Mouse (Mus musculus): ENCODE data around the gene St3gal3. TPM values are rescaled to one million over a fixed set of nuclear protein-coding genes. Genes with fewer than 3 reads are reported as not detected.

The St3gal3 gene
- polyA plus RNA-seq, 1 experiment from 2014 or later = 1.6 TPM

DNA sequence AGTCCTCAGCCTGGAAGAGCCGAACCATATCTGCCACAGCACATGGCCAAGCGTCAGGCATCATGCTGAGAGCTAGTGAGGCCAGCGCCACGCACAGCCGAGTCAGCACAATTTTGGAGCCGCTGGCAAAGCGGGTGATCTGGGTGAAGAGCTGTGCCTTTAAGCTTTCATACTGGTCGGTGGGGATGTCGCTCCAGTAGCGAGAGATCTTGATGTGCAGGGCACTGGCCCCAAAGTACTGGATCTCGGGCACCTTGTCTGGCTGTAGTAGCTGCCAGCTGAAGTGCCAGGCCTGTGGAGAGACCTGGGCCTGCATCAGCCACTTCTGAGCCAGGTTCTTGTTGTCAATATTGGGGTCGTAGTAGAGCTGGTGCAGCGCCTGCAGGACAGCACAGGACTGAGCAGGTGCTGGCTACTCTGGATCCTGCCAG lies 222.6 kb downstream of the St3gal3 start:
- no peak for ATAC-seq (ENCODE audit: low read depth)
- Histone ChIP-seq H3K9me3 (replicated peaks) (no peaks in the 10 kb centered on the region), H3K4me1 (replicated peaks) (peaks cover 73% of the 10 kb centered on the region), H3K4me3 (replicated peaks) (no peak overlapping the region), H3K27me3 (no peaks in the 10 kb centered on the region), H3K36me3 (peaks cover 32% of the 10 kb centered on the region), H3K4me2 (no peak overlapping the region), H3K9ac (no peak overlapping the region; the same call in 1 of the 2 replicates), H3K27ac (no peak overlapping the region)
- no peak for DNase-seq
- WGBS (ENCODE audit: insufficient replicate concordance) = 89% methylated on average over 13 of the region's 13 CpGs

DNA sequence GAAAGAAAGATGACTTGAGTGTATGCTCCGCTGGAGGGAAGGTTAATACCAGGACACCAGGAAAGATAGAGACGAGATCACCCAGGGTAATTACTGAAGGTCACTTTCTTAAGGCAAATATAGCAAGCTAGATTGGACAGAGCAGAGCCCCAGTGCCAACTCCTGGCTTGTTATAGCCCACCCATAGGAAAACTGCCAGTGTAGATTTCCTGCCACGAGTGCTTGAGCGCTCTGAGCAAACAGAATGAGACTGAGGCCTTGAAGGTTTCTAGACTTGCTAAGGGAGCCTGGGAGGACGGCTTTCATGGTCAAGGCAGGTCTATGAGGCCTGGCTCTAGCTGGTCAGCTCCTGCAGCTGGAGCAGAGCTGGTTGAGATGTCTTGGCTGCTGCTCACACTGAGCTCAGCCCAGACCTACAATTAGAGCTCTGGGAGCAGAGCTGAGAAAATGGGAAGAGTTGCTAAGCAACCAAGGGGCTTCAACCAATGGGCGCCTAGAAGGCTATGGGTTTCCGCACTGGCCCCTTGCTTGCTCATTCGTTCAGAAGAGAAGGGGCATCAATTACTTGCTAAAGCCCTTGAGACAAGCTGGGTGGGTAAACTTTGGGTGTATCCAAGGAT lies 225.8 kb downstream of the St3gal3 start:
- DNase-seq (no peak), ATAC-seq (ENCODE audit: low read depth) (no peak)
- no peaks in the 10 kb centered on the region for H3K27me3 ChIP-seq

DNA sequence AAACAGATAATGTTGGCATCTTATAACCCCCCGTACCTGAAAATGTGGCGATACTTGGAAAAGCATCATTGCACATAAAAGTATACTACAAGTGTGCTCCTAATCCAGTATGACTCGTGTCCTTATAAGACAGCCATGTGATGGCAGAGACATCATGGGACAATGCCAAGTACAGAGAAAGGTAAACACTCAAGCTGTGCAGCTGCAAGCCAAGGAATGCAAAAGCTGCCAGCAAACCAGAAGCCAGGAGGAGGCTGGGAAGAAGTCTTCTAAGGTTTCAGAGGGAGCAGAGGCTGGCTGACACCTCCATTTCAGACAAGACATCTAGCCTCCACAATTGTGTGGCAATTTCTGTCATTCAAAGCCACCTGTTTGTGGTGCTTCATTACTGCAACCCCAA lies 228.5 kb downstream of the St3gal3 start:
- H3K36me3 ChIP-seq = peaks cover 77% of the 10 kb centered on the region
- no peak overlapping the region for H3K27ac ChIP-seq
- WGBS (ENCODE audit: insufficient replicate concordance) = 78% methylated on average over 3 of the region's 3 CpGs
- ATAC-seq (ENCODE audit: low read depth) = no peak
- no peaks in the 10 kb centered on the region for H3K9me3 ChIP-seq (replicated peaks)
- H3K4me1 ChIP-seq (replicated peaks) = peaks cover 26% of the 10 kb centered on the region
- no peak overlapping the region for H3K4me3 ChIP-seq (replicated peaks)
- H3K4me2 ChIP-seq = no peak overlapping the region
- no peaks in the 10 kb centered on the region for H3K27me3 ChIP-seq
- H3K9ac ChIP-seq = no peak overlapping the region
- no peak for DNase-seq

More for the DNA sequence above, 225.8 kb downstream of the St3gal3 start:
- H3K4me3 ChIP-seq (replicated peaks) = no peak overlapping the region
- no peak overlapping the region for H3K4me2 ChIP-seq
- no peak overlapping the region for H3K27ac ChIP-seq
- peaks cover 60% of the 10 kb centered on the region for H3K36me3 ChIP-seq
- peaks cover 52% of the 10 kb centered on the region for H3K4me1 ChIP-seq (replicated peaks)
- H3K9me3 ChIP-seq (replicated peaks) = no peaks in the 10 kb centered on the region
- H3K9ac ChIP-seq = no peak overlapping the region
- 80% methylated on average over 8 of the region's 8 CpGs for WGBS (ENCODE audit: insufficient replicate concordance)

DNA sequence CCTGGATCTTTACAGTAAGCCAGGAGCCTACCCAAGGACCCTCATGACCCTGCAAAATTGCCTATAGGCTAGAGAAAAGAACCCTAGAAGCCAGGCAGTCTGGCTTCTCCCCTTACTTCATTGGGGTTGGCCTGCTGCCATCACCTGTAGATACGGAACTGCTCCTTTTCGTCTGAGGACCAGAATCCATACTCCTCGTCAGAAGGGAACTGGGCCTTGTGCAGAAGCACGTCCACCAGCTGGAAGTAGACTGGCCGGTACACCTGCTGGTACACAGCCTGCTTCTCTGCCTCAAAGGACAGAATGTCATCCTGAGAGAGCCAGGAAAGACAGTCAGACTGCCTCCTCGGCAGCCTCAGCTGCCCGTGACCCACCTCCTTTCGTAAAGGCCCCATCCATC lies 230.0 kb downstream of the St3gal3 start:
- Histone ChIP-seq H3K27ac (no peak overlapping the region), H3K4me2 (no peak overlapping the region), H3K9me3 (replicated peaks) (no peaks in the 10 kb centered on the region), H3K36me3 (peaks cover 84% of the 10 kb centered on the region), H3K4me1 (replicated peaks) (peaks cover 15% of the 10 kb centered on the region), H3K9ac (no peak overlapping the region), H3K27me3 (no peaks in the 10 kb centered on the region), H3K4me3 (replicated peaks) (no peak overlapping the region)
- DNase-seq = no peak
- 94% methylated on average over 8 of the region's 8 CpGs for WGBS (ENCODE audit: insufficient replicate concordance)
- ATAC-seq (ENCODE audit: low read depth) = no peak

DNA sequence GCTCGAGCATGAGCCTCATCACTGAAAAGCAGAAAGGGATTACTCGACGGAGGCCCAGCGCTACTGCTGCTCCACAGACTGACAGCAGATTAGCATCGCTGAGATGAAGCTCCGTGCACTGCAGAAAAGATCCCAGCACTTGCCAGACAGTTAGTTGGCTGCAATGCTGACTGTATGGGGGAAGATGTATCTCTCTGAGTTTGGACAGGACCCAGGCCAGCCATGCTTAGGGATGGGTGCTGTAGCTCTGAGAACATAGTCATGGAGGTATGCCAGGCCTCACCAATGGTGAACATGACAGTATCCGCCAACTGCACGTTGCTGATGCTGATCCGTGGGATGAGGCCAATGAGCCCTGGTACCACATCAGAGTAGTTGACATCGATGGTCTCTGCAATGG lies 230.6 kb downstream of the St3gal3 start:
- Histone ChIP-seq H3K36me3 (peaks cover 87% of the 10 kb centered on the region), H3K9ac (no peak overlapping the region), H3K4me3 (replicated peaks) (no peak overlapping the region), H3K27ac (no peak overlapping the region), H3K4me1 (replicated peaks) (peaks cover 12% of the 10 kb centered on the region; the same call in 1 of the 2 replicates), H3K9me3 (replicated peaks) (no peaks in the 10 kb centered on the region), H3K27me3 (no peaks in the 10 kb centered on the region), H3K4me2 (no peak overlapping the region)
- DNase-seq (no peak), ATAC-seq (ENCODE audit: low read depth) (no peak)
- 89% methylated on average over 10 of the region's 10 CpGs for WGBS (ENCODE audit: insufficient replicate concordance)

DNA sequence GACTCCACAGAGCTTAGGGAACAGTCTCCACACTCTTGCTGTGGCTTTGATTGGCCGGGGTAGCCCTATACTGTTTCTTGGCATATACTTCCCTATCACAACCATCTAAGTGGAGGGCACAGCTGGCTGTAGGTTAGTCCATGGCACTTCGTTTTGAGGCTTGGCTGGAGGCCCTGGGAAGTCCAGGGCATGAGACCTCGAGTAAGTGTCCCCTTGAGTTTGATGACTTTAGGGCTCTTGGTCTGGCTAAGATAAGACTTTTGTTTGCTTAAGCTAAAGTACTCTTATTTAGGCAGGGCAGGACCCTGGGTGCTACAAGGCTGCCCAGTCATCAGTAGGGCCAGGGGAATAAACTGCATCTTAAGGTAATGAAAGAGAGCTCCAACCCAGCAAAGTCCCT lies 236.6 kb downstream of the St3gal3 start:
- peaks cover 88% of the 10 kb centered on the region for H3K36me3 ChIP-seq
- no peak overlapping the region for H3K4me3 ChIP-seq (replicated peaks)
- 71% methylated on average over 3 of the region's 3 CpGs for WGBS (ENCODE audit: insufficient replicate concordance)

DNA sequence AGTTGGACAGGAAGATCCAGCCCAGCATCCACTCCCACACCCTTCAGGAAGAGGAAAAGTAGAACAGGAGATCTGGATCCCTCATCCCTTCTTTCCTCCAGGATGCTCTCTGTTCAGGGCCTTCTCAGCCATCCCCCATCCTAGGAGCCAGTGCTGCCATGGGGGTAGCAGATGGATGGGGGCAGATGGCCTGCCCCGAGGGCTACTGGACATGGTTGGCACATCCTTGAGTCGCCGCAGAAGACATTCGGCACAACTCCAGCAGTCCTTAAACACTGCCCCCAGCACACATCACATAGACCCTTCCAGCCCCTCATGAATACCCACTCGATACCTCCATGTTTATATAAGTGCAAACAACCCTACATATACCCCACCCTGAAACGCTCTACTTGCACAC lies 238.7 kb downstream of the St3gal3 start:
- Histone ChIP-seq H3K36me3 (peaks cover 67% of the 10 kb centered on the region), H3K9ac (no peak overlapping the region), H3K9me3 (replicated peaks) (no peaks in the 10 kb centered on the region), H3K4me3 (replicated peaks) (no peak overlapping the region), H3K4me1 (replicated peaks) (peaks cover 9% of the 10 kb centered on the region), H3K27ac (no peak overlapping the region), H3K27me3 (no peaks in the 10 kb centered on the region), H3K4me2 (no peak overlapping the region)
- ATAC-seq (ENCODE audit: low read depth) (no peak), DNase-seq (no peak)
- WGBS (ENCODE audit: insufficient replicate concordance) = 89% methylated on average over 6 of the region's 6 CpGs

More for the DNA sequence above, 236.6 kb downstream of the St3gal3 start:
- no peak for DNase-seq
- no peaks in the 10 kb centered on the region for H3K4me1 ChIP-seq (replicated peaks)
- H3K9me3 ChIP-seq (replicated peaks) = no peaks in the 10 kb centered on the region
- H3K9ac ChIP-seq = no peak overlapping the region
- H3K27ac ChIP-seq = no peak overlapping the region
- no peak for ATAC-seq (ENCODE audit: low read depth)
- H3K27me3 ChIP-seq = no peaks in the 10 kb centered on the region
- no peak overlapping the region for H3K4me2 ChIP-seq

DNA sequence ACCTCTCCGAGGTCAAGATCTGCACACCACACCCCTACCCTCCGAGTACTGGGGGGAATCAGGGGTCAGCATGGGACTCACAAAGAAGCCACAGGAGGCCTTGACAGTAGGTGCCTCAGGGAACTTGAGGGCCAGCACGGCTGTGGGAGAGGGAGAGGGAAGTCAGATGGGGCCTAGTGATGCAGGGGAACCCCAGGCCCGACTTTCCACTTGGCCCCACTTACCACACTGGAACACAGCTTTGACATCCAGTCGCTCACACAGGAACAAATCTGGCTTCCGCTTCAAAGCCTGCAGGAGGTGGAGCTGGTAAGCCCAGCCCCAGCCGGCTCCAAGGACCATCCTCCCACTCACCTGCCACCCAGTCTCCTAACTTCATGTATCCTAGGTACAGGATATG lies 239.4 kb downstream of the St3gal3 start:
- no peak for DNase-seq
- Histone ChIP-seq H3K27me3 (no peaks in the 10 kb centered on the region), H3K9ac (no peak overlapping the region), H3K4me2 (no peak overlapping the region), H3K36me3 (peaks cover 66% of the 10 kb centered on the region), H3K9me3 (replicated peaks) (no peaks in the 10 kb centered on the region), H3K4me1 (replicated peaks) (peaks cover 15% of the 10 kb centered on the region), H3K4me3 (replicated peaks) (no peak overlapping the region), H3K27ac (no peak overlapping the region)
- no peak for ATAC-seq (ENCODE audit: low read depth)
- 79% methylated on average over 7 of the region's 7 CpGs for WGBS (ENCODE audit: insufficient replicate concordance)

DNA sequence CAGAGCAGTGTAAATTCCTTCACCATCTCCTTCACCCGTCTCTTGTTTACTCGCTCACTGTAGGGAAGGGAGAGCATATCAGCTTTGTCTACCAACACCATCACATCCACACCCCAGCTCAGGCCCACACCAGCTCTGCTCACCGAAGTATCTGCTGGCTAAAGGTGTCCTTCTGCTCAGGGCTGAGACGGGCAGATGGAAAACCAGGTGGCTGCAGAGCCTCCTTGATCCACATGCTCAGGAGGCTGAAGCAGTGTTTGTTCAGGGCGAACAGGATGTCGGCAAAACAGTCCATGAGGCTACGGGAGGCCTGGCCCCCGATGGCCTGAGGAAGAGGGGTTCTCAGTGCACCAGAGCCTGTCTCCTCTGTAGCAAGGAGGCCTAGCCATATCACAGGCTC lies 240.1 kb downstream of the St3gal3 start:
- ATAC-seq (ENCODE audit: low read depth) (no peak), DNase-seq (no peak)
- Histone ChIP-seq H3K9me3 (replicated peaks) (no peaks in the 10 kb centered on the region), H3K27me3 (no peaks in the 10 kb centered on the region), H3K4me3 (replicated peaks) (no peak overlapping the region), H3K4me1 (replicated peaks) (peaks cover 17% of the 10 kb centered on the region), H3K4me2 (no peak overlapping the region), H3K27ac (no peak overlapping the region), H3K36me3 (peaks cover 66% of the 10 kb centered on the region), H3K9ac (no peak overlapping the region)
- WGBS (ENCODE audit: insufficient replicate concordance) = 84% methylated on average over 8 of the region's 8 CpGs

DNA sequence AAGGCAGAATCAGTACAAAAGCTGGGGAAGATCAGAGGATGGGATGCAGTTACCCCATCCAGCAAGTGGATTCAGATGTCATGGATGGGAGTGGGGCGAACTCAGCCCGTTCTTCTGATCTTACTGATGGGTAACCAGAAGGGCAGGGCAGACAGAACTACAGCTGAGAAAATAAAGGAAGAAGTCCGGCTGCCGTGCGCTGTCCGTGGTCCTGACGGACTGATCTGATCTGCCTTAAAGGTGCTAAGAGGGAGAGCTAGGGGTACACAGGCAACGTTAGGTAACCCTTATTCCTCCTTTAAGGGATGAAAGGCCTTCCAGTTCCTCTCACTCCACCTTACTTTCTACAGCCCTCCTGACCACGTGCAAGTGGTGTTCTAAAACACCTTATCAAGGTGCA lies 241.3 kb downstream of the St3gal3 start:
- no peaks in the 10 kb centered on the region for H3K27me3 ChIP-seq
- WGBS (ENCODE audit: insufficient replicate concordance) = 31% methylated on average over 9 of the region's 9 CpGs
- no peak overlapping the region for H3K9ac ChIP-seq
- peaks cover 17% of the 10 kb centered on the region for H3K4me1 ChIP-seq (replicated peaks)
- ATAC-seq (ENCODE audit: low read depth) (no peak), DNase-seq (peak; percentile 46)
- H3K4me3 ChIP-seq (replicated peaks) = no peak overlapping the region
- H3K36me3 ChIP-seq = peaks cover 61% of the 10 kb centered on the region
- H3K9me3 ChIP-seq (replicated peaks) = no peaks in the 10 kb centered on the region
- H3K4me2 ChIP-seq = no peak overlapping the region
- no peak overlapping the region for H3K27ac ChIP-seq

DNA sequence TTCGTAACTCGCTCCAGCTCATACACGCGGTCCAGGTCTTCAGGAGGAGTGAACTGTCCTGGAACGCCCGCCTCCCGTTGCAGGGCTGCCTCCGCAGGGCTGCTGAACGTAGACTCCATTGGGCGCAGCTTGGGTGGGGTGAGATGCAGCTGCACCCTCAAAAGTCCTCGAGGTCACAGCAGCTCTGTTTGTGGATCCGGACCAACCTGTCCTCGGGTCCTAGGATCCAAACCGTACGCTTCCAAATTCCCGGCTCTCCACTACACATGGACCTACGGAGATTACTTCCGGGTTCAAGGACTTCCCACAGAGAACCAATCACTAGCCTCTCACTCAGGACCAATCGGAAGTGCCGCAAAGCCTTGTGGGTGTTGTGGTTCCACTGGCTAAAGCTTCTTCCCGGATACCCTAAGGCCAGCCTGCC lies 243.0 kb downstream of the St3gal3 start, which contains the start of gene Dph2:
Gene Dph2, minus strand, starts transcription at position 295 of the 424 bp plus-strand sequence.
- 0 out of 2 replicates have a peak within 1 kb of the TSS, but pooled peaks have one; percentile 25 for H3K27ac ChIP-seq
- H3K4me2 ChIP-seq = peak within 1 kb of the TSS; percentile 77
- peak within 1 kb of the TSS; percentile 85 for H3K4me3 ChIP-seq (replicated peaks)
- no peaks in the 10 kb centered on the region for H3K9me3 ChIP-seq (replicated peaks)
- peaks cover 49% of the 10 kb centered on the region for H3K36me3 ChIP-seq
- peak within 1 kb of the TSS; percentile 70 for H3K9ac ChIP-seq
- ATAC-seq (ENCODE audit: low read depth) (peak; percentile 78), DNase-seq (peak; percentile 75)
- H3K4me1 ChIP-seq (replicated peaks) = peaks cover 25% of the 10 kb centered on the region
- no peaks in the 10 kb centered on the region for H3K27me3 ChIP-seq
- under 1% methylated on average over 21 of the region's 21 CpGs for WGBS (ENCODE audit: insufficient replicate concordance)

DNA sequence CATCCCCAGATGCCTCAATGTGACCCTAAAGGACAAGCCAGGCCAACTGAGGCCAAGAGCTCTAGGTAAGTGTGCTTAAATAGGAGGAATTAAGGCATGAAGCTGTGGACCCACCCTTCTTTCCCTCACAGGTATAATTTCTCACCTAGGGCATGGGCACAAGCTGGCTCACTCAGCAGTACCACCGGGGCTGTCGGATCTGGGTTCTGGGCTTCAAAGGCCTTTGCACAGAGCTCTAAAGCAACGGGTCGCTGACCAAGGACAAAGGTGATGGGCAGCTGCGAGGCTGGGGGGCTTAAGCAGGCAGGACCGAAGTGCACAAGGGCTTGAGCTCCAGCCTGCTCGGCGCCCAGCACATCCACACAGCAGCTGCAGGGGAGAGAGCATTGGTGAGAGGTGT lies 244.0 kb downstream of the St3gal3 start:
- peak overlapping the region; percentile 85 for H3K4me3 ChIP-seq (replicated peaks)
- ATAC-seq (ENCODE audit: low read depth) = no peak

More for the DNA sequence above, 244.0 kb downstream of the St3gal3 start:
- Histone ChIP-seq H3K9me3 (replicated peaks) (no peaks in the 10 kb centered on the region), H3K27me3 (no peaks in the 10 kb centered on the region), H3K4me1 (replicated peaks) (peaks cover 33% of the 10 kb centered on the region), H3K4me2 (peak overlapping the region; percentile 77), H3K9ac (peak overlapping the region; percentile 70), H3K27ac (0 out of 2 replicates have a peak overlapping the region, but pooled peaks have one; percentile 25), H3K36me3 (peaks cover 43% of the 10 kb centered on the region)
- 83% methylated on average over 8 of the region's 8 CpGs for WGBS (ENCODE audit: insufficient replicate concordance)
- DNase-seq = no peak
